Mouse (Mus musculus): ENCODE data around the gene Synrg. TPM values are rescaled to one million over a fixed set of nuclear protein-coding genes. Genes with fewer than 3 reads are reported as not detected.

The Synrg gene
- polyA plus RNA-seq, 1 experiment from 2014 or later, result 5.3 TPM

Other genes starting within 250 kb of the Synrg start
- 52.2 and 61.4 TPM in 2 replicates for gene Wfdc21, start 217.5 kb upstream of the Synrg start, polyA plus RNA-seq (2015; fragmentation: Nextera tagmentation; extraction: Ambion mirVana)
- gene Heatr6, start 210.7 kb upstream of the Synrg start, polyA plus RNA-seq (2015; fragmentation: Nextera tagmentation; extraction: Ambion mirVana), result 5.6 and 7.2 TPM in 2 replicates
- gene Hnf1b, start 114.4 kb upstream of the Synrg start, polyA plus RNA-seq (2015; fragmentation: Nextera tagmentation; extraction: Ambion mirVana), result 4.6 and 5.9 TPM in 2 replicates
- 11.2 and 13.0 TPM in 2 replicates for gene Ddx52, start 22.4 kb upstream of the Synrg start, polyA plus RNA-seq (2015; fragmentation: Nextera tagmentation; extraction: Ambion mirVana)
- gene Dusp14, start 104.8 kb downstream of the Synrg start, polyA plus RNA-seq (2015; fragmentation: Nextera tagmentation; extraction: Ambion mirVana), result 1.5 and 1.8 TPM in 2 replicates
- 7.7 and 7.9 TPM in 2 replicates for gene Tada2a, start 165.2 kb downstream of the Synrg start, polyA plus RNA-seq (2015; fragmentation: Nextera tagmentation; extraction: Ambion mirVana)
- gene Acaca, start 165.2 kb downstream of the Synrg start, polyA plus RNA-seq (2015; fragmentation: Nextera tagmentation; extraction: Ambion mirVana), result 6.0 and 6.7 TPM in 2 replicates
- not detected in 2 replicates for gene Gm11437, start 203.0 kb downstream of the Synrg start, polyA plus RNA-seq (2015; fragmentation: Nextera tagmentation; extraction: Ambion mirVana)